Mouse (Mus musculus) mouse trophoblast stem cell (cell line): ENCODE data around the gene Per2.

Source experiments
- in situ Hi-C, 2 experiments: fragments of 300-500 bp; cut with MseI, MboI; formaldehyde crosslinking; loops; 2 replicates in 1 of 2; 3 replicates in 1 of 2; pipeline ENCODE4 v1.15.1; 2025

Gene Per2

GRCm38 (mm10) chr1:91460069-91460468, 945 bp upstream of the Per2 start:
- in situ Hi-C loops: no loop called here

- in situ Hi-C loops: no loop called here
Measured at GRCm38 (mm10) chr1:91458223-91458861, 782 bp downstream of the Per2 start.

- in situ Hi-C loops: no loop called here
Measured at GRCm38 (mm10) chr1:91457698-91458097, 1.4 kb downstream of the Per2 start.

- in situ Hi-C loops: no loop called here
Measured at GRCm38 (mm10) chr1:91457116-91457515, 2.0 kb downstream of the Per2 start.

GRCm38 (mm10) chr1:91456301-91456801, 2.8 kb downstream of the Per2 start:
- in situ Hi-C loops: no loop called here

- in situ Hi-C loops: no loop called here
Measured at GRCm38 (mm10) chr1:91455661-91456161, 3.4 kb downstream of the Per2 start.

- in situ Hi-C loops: no loop called here
Measured at GRCm38 (mm10) chr1:91454927-91455326, 4.2 kb downstream of the Per2 start.

- in situ Hi-C loops: no loop called here
Measured at GRCm38 (mm10) chr1:91454366-91454765, 4.8 kb downstream of the Per2 start.

GRCm38 (mm10) chr1:91453932-91454331, 5.2 kb downstream of the Per2 start:
- in situ Hi-C loops: no loop called here

GRCm38 (mm10) chr1:91451547-91452084, 7.5 kb downstream of the Per2 start:
- in situ Hi-C loops: no loop called here

- in situ Hi-C loops: no loop called here
Measured at GRCm38 (mm10) chr1:91450851-91451250, 8.3 kb downstream of the Per2 start.

- in situ Hi-C loops: no loop called here
Measured at GRCm38 (mm10) chr1:91448688-91449087, 10.4 kb downstream of the Per2 start.

GRCm38 (mm10) chr1:91446511-91446910, 12.6 kb downstream of the Per2 start:
- in situ Hi-C loops: no loop called here

GRCm38 (mm10) chr1:91446060-91446459, 13.1 kb downstream of the Per2 start:
- in situ Hi-C loops: no loop called here

- in situ Hi-C loops: no loop called here
Measured at GRCm38 (mm10) chr1:91444841-91445830, 14.0 kb downstream of the Per2 start.

- in situ Hi-C loops: no loop called here
Measured at GRCm38 (mm10) chr1:91442350-91442990, 16.7 kb downstream of the Per2 start.

- in situ Hi-C loops: no loop called here
Measured at GRCm38 (mm10) chr1:91441855-91442254, 17.3 kb downstream of the Per2 start.

GRCm38 (mm10) chr1:91439776-91440175, 19.3 kb downstream of the Per2 start:
- in situ Hi-C loops: no loop called here

GRCm38 (mm10) chr1:91437573-91437972, 21.6 kb downstream of the Per2 start:
- in situ Hi-C loops: no loop called here

GRCm38 (mm10) chr1:91437083-91437400, 22.1 kb downstream of the Per2 start:
- in situ Hi-C loops: no loop called here

- in situ Hi-C loops: no loop called here
Measured at GRCm38 (mm10) chr1:91436380-91437082, 22.6 kb downstream of the Per2 start.
